In genomic region chr1:51243294-51243693, GRCm38 (mm10) we compare ENCODE assay signal across 14 mouse cellular contexts. TPM values are rescaled to one million over a fixed set of nuclear protein-coding genes. Genes with fewer than 3 reads are reported as not detected.
DNase-seq lines count a peak whose midpoint lies in the region; ATAC-seq and TF ChIP-seq lines count a peak whose summit lies in the region.
"Had no signal": no experiment of that assay in that cellular context is flagged by ENCODE, and none has a peak within 500 bp of the region (broad histone marks: within the 10 kb centered on the region; RNA-seq: fewer than 3 reads in every experiment).

No protein-coding gene starts in this region.

- ATAC-seq in intestine, embryonic 16.5 days: 0 out of 2 replicates have a peak, but pooled peaks have one; percentile 40
- ATAC-seq in hindbrain, embryonic 12.5 days (ENCODE audit: low FRiP score): no peak
- ATAC-seq: forebrain, embryonic 14.5 days had no signal

- H3K4me1 ChIP-seq in intestine, embryonic 16.5 days (ENCODE audit: control insufficient read depth, insufficient read depth, low read length): no peaks in the 10 kb centered on the region
- no peaks in the 10 kb centered on the region for H3K4me1 ChIP-seq in hindbrain, embryonic 12.5 days
- H3K4me1 ChIP-seq: heart, embryonic 10.5 days had no signal

- no peak for TF ChIP-seq CTCF in layer of hippocampus, adult 2 months (conservative IDR thresholded peaks at IDR 0.05)
- TF ChIP-seq CTCF in gastrocnemius, adult 2 months (IDR thresholded peaks at IDR 0.05): no peak

- no peak overlapping the region for H3K4me2 ChIP-seq in intestine, embryonic 16.5 days (ENCODE audit: low read depth, low read length)
- H3K4me2 ChIP-seq in hindbrain, embryonic 12.5 days (replicated peaks): no peak overlapping the region
- H3K4me2 ChIP-seq: hindbrain, embryonic 14.5 days had no signal

- H3K9me3 ChIP-seq in intestine, embryonic 16.5 days (ENCODE audit: control insufficient read depth, low read length): no peaks in the 10 kb centered on the region
- no peaks in the 10 kb centered on the region for H3K9me3 ChIP-seq in hindbrain, embryonic 12.5 days (replicated peaks)
- H3K9me3 ChIP-seq: heart, embryonic 10.5 days had no signal

- H3K27me3 ChIP-seq in intestine, embryonic 16.5 days (replicated peaks; ENCODE audit: control insufficient read depth, insufficient read depth, low read length): no peaks in the 10 kb centered on the region
- H3K27me3 ChIP-seq in hindbrain, embryonic 12.5 days: no peaks in the 10 kb centered on the region
- H3K27me3 ChIP-seq: CH12.LX had no signal

- intact Hi-C loops in gastrocnemius, adult 2 months (cut with DNase I): no loop called here

- H3K4me3 ChIP-seq in layer of hippocampus, adult 2 months: no peak overlapping the region
- no peak overlapping the region for H3K4me3 ChIP-seq in intestine, embryonic 16.5 days (ENCODE audit: low read length)
- no peak overlapping the region for H3K4me3 ChIP-seq in hindbrain, embryonic 12.5 days
- H3K4me3 ChIP-seq in gastrocnemius, adult 2 months: no peak overlapping the region
- H3K4me3 ChIP-seq: heart, embryonic 10.5 days had no signal

- peak; percentile 53 to 71 for DNase-seq in layer of hippocampus, adult 2 months (ENCODE audit: low spot score in 2 of 2)
- no peak for DNase-seq in layer of hippocampus, postnatal 25 days (ENCODE audit: extremely low spot score in 1 of 2, low spot score in 1 of 2)
- peak; percentile 94 for DNase-seq in cerebellum, adult 11-12 months
- peak; percentile 64 to 72 for DNase-seq in right cerebral cortex, postnatal 36 days (ENCODE audit: low spot score in 2 of 2)
- DNase-seq in kidney, adult 18-20 months: no peak
- no peak for DNase-seq in gastrocnemius, adult 2 months
- DNase-seq: kidney, postnatal 4 days had no signal

- H3K9ac ChIP-seq in intestine, embryonic 16.5 days (ENCODE audit: low read depth, low read length): no peak overlapping the region
- H3K9ac ChIP-seq in hindbrain, embryonic 12.5 days: no peak overlapping the region
- H3K9ac ChIP-seq: hindbrain, embryonic 14.5 days; liver, embryonic 14.5 days had no signal

- peak overlapping the region; percentile 23; the same call in 1 of the 2 replicates for H3K27ac ChIP-seq in layer of hippocampus, adult 2 months
- H3K27ac ChIP-seq in intestine, embryonic 16.5 days (ENCODE audit: low read length): no peak overlapping the region
- no peak overlapping the region for H3K27ac ChIP-seq in hindbrain, embryonic 12.5 days
- no peak overlapping the region for H3K27ac ChIP-seq in gastrocnemius, adult 2 months
- H3K27ac ChIP-seq: heart, embryonic 10.5 days; hindbrain, embryonic 14.5 days; liver, embryonic 14.5 days had no signal

- WGBS in intestine, embryonic 16.5 days: 86% methylated on average over 3 of the region's 3 CpGs
- 86% methylated on average over 3 of the region's 3 CpGs for WGBS in hindbrain, embryonic 12.5 days

- H3K36me3 ChIP-seq in intestine, embryonic 16.5 days (ENCODE audit: control insufficient read depth, insufficient read depth, low read length): no peaks in the 10 kb centered on the region
- no peaks in the 10 kb centered on the region for H3K36me3 ChIP-seq in hindbrain, embryonic 12.5 days
- H3K36me3 ChIP-seq: heart, embryonic 10.5 days had no signal

RNA-seq across cellular contexts. Expression of gene Cavin2, which starts 45.6 kb away (rescaled TPM):
- total RNA-seq in layer of hippocampus, adult 2 months (2021): 1 to 10 TPM; 6.8 to 7.7 TPM
- 1 to 10 TPM; 5.9 to 7.2 TPM for total RNA-seq in layer of hippocampus, postnatal 25 days (2021)
- 72.7 and 76.3 TPM in 2 replicates for polyA plus RNA-seq in intestine, embryonic 16.5 days (2015; fragmentation: Nextera tagmentation; extraction: Ambion mirVana)
- 7.2 and 7.7 TPM in 2 replicates for polyA plus RNA-seq in hindbrain, embryonic 12.5 days (2016; fragmentation: Nextera tagmentation; extraction: Ambion mirVana)
- total RNA-seq in gastrocnemius, adult 2 months (2021): 10 to 100 TPM; 24.9 to 34.6 TPM
- total RNA-seq: CH12.LX had no signal

Comparison
In these comparisons a context has a peak if more than half of its experiments do, and no peak if none do; other contexts are left out.
1. DNase-seq: peak in layer of hippocampus, adult 2 months (2 of 2), cerebellum, adult 11-12 months (single experiment) and right cerebral cortex, postnatal 36 days (2 of 2); none in layer of hippocampus, postnatal 25 days (0 of 2), kidney, adult 18-20 months (single experiment) and gastrocnemius, adult 2 months (single experiment).